Mouse (Mus musculus): ENCODE data around the gene Gm49353. TPM values are rescaled to one million over a fixed set of nuclear protein-coding genes. Genes with fewer than 3 reads are reported as not detected.

Gene Gm49353
- polyA plus RNA-seq, 1 experiment from 2014 or later = not detected

DNA sequence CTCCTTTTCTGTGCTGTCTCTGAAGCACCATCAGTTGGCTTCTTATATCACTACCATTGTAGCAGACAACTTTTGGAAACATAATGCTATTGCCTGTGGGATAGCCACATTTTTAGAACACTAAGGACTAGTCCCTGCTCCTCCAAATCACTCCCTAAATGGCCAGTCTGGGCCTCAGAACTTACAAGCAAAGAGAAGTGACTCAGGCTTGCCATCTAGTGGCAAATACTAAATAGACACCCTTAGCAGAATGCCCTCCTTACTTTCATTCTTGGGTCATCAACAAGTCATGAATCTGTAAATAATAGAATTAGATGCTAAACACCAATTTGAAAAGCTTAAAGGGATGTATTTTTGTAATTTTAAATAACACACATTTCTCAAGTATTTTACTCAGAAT is 8.0 kb downstream of the Gm49353 start:
- ATAC-seq = no peak
- no peaks in the 10 kb centered on the region for H3K36me3 ChIP-seq
- no peaks in the 10 kb centered on the region for H3K27me3 ChIP-seq (replicated peaks)
- no peak overlapping the region for H3K4me3 ChIP-seq
- H3K9me3 ChIP-seq (replicated peaks) = no peaks in the 10 kb centered on the region
- H3K9ac ChIP-seq = no peak overlapping the region
- no peak overlapping the region for H3K4me2 ChIP-seq
- H3K4me1 ChIP-seq = no peaks in the 10 kb centered on the region
- no peak overlapping the region for H3K27ac ChIP-seq

GRCm38 (mm10) chr10:29208735-29209134 is 10.0 kb downstream of the Gm49353 start:
- H3K4me3 ChIP-seq = no peak overlapping the region
- H3K4me1 ChIP-seq = no peaks in the 10 kb centered on the region
- no peaks in the 10 kb centered on the region for H3K27me3 ChIP-seq (replicated peaks)
- H3K9me3 ChIP-seq (replicated peaks) = no peaks in the 10 kb centered on the region
- H3K27ac ChIP-seq = no peak overlapping the region
- no peak overlapping the region for H3K4me2 ChIP-seq
- no peak overlapping the region for H3K9ac ChIP-seq
- WGBS (ENCODE audit: insufficient replicate concordance) = 42% methylated on average over 3 of the region's 3 CpGs
- no peaks in the 10 kb centered on the region for H3K36me3 ChIP-seq
- no peak for ATAC-seq

DNA sequence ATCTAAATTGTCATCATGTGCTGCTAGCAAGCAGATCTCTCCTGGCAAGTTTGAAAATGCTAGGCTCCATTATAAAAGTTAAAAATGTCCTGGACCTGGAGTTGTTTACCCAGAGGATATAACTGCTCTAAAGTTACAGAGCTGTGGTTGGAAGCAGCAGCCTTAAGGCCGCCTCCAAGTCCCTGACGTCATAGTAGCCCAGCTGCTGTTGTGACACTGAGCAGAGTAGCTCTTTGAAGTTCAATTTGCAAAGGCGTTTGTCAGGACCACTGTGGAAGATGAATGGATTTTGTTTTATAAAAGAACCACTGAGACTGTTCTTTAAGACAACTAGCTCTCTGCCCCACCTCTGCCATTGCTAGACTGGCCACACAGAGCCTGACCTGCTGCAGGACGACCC is 12.7 kb downstream of the Gm49353 start, which contains the start of gene 9330159F19Rik:
Gene 9330159F19Rik, plus strand, starts transcription at position 154 of the 400 bp plus-strand sequence.
- H3K4me1 ChIP-seq = no peaks in the 10 kb centered on the region
- H3K27ac ChIP-seq = no peak within 1 kb of the TSS
- no peaks in the 10 kb centered on the region for H3K9me3 ChIP-seq (replicated peaks)
- WGBS (ENCODE audit: insufficient replicate concordance) = 15% methylated on average over 4 of the region's 4 CpGs
- H3K27me3 ChIP-seq (replicated peaks) = no peaks in the 10 kb centered on the region
- H3K4me2 ChIP-seq = no peak within 1 kb of the TSS
- no peaks in the 10 kb centered on the region for H3K36me3 ChIP-seq
- no peak for ATAC-seq
- H3K9ac ChIP-seq = no peak within 1 kb of the TSS
- H3K4me3 ChIP-seq = no peak within 1 kb of the TSS

GRCm38 (mm10) chr10:29213534-29214100 is 14.9 kb downstream of the Gm49353 start:
- no peak overlapping the region for H3K9ac ChIP-seq
- H3K27ac ChIP-seq = no peak overlapping the region
- no peak overlapping the region for H3K4me3 ChIP-seq
- H3K9me3 ChIP-seq (replicated peaks) = no peaks in the 10 kb centered on the region
- H3K27me3 ChIP-seq (replicated peaks) = no peaks in the 10 kb centered on the region
- 53% methylated on average over 3 of the region's 3 CpGs for WGBS (ENCODE audit: insufficient replicate concordance)
- ATAC-seq = no peak
- H3K36me3 ChIP-seq = no peaks in the 10 kb centered on the region
- H3K4me2 ChIP-seq = no peak overlapping the region
- H3K4me1 ChIP-seq = no peaks in the 10 kb centered on the region

- H3K4me3 ChIP-seq = no peak overlapping the region
- no peak overlapping the region for H3K9ac ChIP-seq
- no peaks in the 10 kb centered on the region for H3K4me1 ChIP-seq
- H3K27ac ChIP-seq = no peak overlapping the region
- H3K9me3 ChIP-seq (replicated peaks) = no peaks in the 10 kb centered on the region
- H3K4me2 ChIP-seq = no peak overlapping the region
- WGBS (ENCODE audit: insufficient replicate concordance) = 67% methylated on average over 1 of the region's 1 CpGs
- H3K36me3 ChIP-seq = no peaks in the 10 kb centered on the region
- H3K27me3 ChIP-seq (replicated peaks) = no peaks in the 10 kb centered on the region
- ATAC-seq = no peak
These were observed 18.2 kb downstream of the Gm49353 start for GRCm38 (mm10) chr10:29216957-29217356.

DNA sequence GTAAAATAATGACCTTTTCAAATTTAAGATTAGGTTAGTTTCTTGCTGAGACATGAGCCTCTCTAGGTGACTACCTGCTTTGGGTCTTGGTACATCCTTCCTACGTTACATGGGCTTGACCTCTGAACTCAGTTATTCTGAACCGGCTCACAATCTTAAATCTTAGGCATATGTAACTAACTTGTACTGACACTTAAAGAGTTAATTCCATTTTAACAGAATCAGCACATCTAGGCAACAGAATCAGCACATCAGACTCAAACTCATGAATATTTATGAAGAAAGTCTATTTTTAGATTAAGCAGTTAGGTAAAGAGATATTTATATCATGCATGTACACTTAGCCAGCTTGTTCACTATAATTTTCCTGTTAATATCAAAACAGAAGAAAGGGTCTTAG is 18.7 kb downstream of the Gm49353 start:
- 72% methylated on average over 2 of the region's 2 CpGs for WGBS (ENCODE audit: insufficient replicate concordance)
- Histone ChIP-seq H3K9ac (no peak overlapping the region), H3K9me3 (replicated peaks) (no peaks in the 10 kb centered on the region), H3K36me3 (no peaks in the 10 kb centered on the region), H3K4me1 (no peaks in the 10 kb centered on the region), H3K27ac (no peak overlapping the region), H3K4me3 (no peak overlapping the region), H3K27me3 (replicated peaks) (no peaks in the 10 kb centered on the region), H3K4me2 (no peak overlapping the region)
- ATAC-seq = no peak

GRCm38 (mm10) chr10:29225329-29225728 is 26.6 kb downstream of the Gm49353 start:
- H3K4me3 ChIP-seq = no peak overlapping the region
- no peaks in the 10 kb centered on the region for H3K9me3 ChIP-seq (replicated peaks)
- no peak overlapping the region for H3K4me2 ChIP-seq
- no peaks in the 10 kb centered on the region for H3K27me3 ChIP-seq (replicated peaks)
- no peak overlapping the region for H3K9ac ChIP-seq
- H3K36me3 ChIP-seq = no peaks in the 10 kb centered on the region
- H3K4me1 ChIP-seq = no peaks in the 10 kb centered on the region
- no peak overlapping the region for H3K27ac ChIP-seq
- 68% methylated on average over 4 of the region's 4 CpGs for WGBS (ENCODE audit: insufficient replicate concordance)
- no peak for ATAC-seq

DNA sequence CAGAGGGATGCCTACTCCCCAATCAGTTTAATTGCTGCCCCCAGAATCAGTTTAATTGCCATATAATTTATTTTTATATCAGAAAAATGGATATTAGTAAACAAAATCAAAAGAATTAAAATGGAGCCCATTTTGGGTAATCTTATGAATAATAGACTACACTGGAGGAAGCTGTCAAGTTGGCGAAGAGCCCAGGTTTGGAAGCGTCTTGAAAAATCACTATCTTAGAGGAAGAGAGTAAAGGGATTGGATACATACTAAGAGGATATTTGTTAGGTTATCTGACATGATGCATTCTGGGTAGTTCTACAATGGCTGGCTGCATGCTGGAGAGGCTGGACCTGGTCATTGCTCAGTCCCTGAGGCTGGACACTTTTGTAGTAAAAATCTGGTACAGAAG is 32.5 kb downstream of the Gm49353 start:
- Histone ChIP-seq H3K4me2 (no peak overlapping the region), H3K4me1 (no peaks in the 10 kb centered on the region), H3K27me3 (replicated peaks) (no peaks in the 10 kb centered on the region), H3K9ac (no peak overlapping the region), H3K27ac (no peak overlapping the region), H3K4me3 (no peak overlapping the region), H3K9me3 (replicated peaks) (no peaks in the 10 kb centered on the region), H3K36me3 (no peaks in the 10 kb centered on the region)
- ATAC-seq = no peak
- 72% methylated on average over 2 of the region's 2 CpGs for WGBS (ENCODE audit: insufficient replicate concordance)

Other genes starting within 250 kb of the Gm49353 start
- gene 2310057J18Rik, start 212.7 kb upstream of the Gm49353 start, polyA plus RNA-seq (2016; fragmentation: Nextera tagmentation; extraction: Ambion mirVana) = not detected in 2 replicates
- gene Soga3, start 55.1 kb upstream of the Gm49353 start, polyA plus RNA-seq (2016; fragmentation: Nextera tagmentation; extraction: Ambion mirVana) = 0.10 and 0.14 TPM in 2 replicates
- 0.04 and 0.06 TPM in 2 replicates for gene 9330159F19Rik, start 12.7 kb downstream of the Gm49353 start, polyA plus RNA-seq (2016; fragmentation: Nextera tagmentation; extraction: Ambion mirVana)
- 29.1 and 30.2 TPM in 2 replicates for gene Echdc1, start 114.2 kb downstream of the Gm49353 start, polyA plus RNA-seq (2016; fragmentation: Nextera tagmentation; extraction: Ambion mirVana)
- gene Rnf146, start 163.5 kb downstream of the Gm49353 start, polyA plus RNA-seq (2016; fragmentation: Nextera tagmentation; extraction: Ambion mirVana) = 17.5 and 18.7 TPM in 2 replicates